Mouse (Mus musculus): ENCODE measurements around the gene Tbc1d22a.

DNA sequence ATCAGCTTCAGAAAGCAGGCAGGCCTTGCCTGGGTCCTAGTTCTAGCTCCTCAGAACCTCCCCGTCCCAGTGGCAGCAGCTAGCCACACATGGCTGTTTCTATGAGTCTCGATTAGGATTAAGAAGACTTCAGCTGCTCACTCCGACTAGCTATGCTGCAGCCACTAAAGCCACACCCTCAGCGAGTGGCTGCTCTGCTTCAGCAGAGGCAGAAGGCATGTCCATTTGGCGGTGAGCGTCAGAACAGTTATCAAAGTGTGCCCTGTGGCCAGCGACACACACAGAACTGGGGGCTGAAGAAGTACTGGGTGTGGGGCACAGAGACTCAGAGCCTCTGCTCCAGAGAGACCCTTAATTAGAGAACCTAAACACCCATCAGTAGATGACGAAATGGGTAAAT lies 210.7 kb downstream of the Tbc1d22a start:
- TF ChIP-seq POLR2A (IDR thresholded peaks at IDR 0.05; ENCODE audit: low read depth, low read length) (no peak), CTCF (IDR thresholded peaks at IDR 0.05; ENCODE audit: extremely low read depth, insufficient read length, insufficient replicate concordance, low read depth, low read length) (no peak)
